Mouse (Mus musculus): ENCODE measurements around the gene Fat1. TPM values are rescaled to one million over a fixed set of nuclear protein-coding genes. Genes with fewer than 3 reads are reported as not detected.

Fat1 gene
- total and polyA plus RNA-seq, 2 experiments from 2014 or later = 9.2 to 122 TPM

GRCm38 (mm10) chr8:44970093-44970492, 34.8 kb downstream of the Fat1 start:
- DNase-seq (ENCODE audit: low spot score) (no peak), ATAC-seq (ENCODE audit: low FRiP score) (no peak)
- Histone ChIP-seq H3K9me3 (ENCODE audit: low read length) (no peaks in the 10 kb centered on the region), H3K4me3 (ENCODE audit: low read depth, low read length) (no peak overlapping the region), H3K9ac (replicated peaks; ENCODE audit: low read length, poor library complexity, severe bottlenecking) (no peak overlapping the region), H3K27me3 (ENCODE audit: insufficient read depth, low read length) (no peaks in the 10 kb centered on the region), H3K36me3 (ENCODE audit: insufficient read depth, low read length) (no peaks in the 10 kb centered on the region), H3K27ac (ENCODE audit: low read depth, low read length) (no peak overlapping the region), H3K4me2 (ENCODE audit: low read depth, low read length, poor library complexity, severe bottlenecking) (no peak overlapping the region), H3K4me1 (ENCODE audit: insufficient read depth, low read length) (peaks cover 6% of the 10 kb centered on the region; the same call in 1 of the 2 replicates)
- no peak for TF ChIP-seq CTCF (IDR thresholded peaks at IDR 0.05)
- WGBS = 22% methylated on average over 12 of the region's 12 CpGs

DNA sequence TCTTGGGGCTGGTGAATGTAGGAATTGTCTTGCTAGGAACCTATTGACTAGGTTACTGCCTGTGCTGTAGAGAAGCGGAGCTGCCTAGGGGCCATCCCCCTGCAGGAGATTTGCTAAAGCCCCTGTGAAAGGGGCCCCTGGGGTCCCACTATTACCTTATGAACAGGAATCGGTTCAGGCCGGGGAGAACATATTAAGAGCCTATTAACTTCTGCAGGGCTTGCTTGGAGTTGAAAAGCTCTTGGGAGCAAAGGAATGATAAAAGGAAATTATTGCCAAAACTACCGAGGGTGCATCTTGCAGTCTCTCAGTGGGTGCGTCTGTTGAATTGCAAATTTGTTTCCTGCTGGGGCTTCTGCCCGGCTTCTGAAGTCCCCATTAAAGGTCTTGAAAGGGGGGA, 36.1 kb downstream of the Fat1 start:
- no peak for DNase-seq (ENCODE audit: low spot score)
- TF ChIP-seq CTCF (IDR thresholded peaks at IDR 0.05) = no peak
- 8% methylated on average over 6 of the region's 6 CpGs for WGBS
- Histone ChIP-seq H3K27me3 (ENCODE audit: insufficient read depth, low read length) (no peaks in the 10 kb centered on the region), H3K27ac (ENCODE audit: low read depth, low read length) (no peak overlapping the region), H3K4me1 (ENCODE audit: insufficient read depth, low read length) (peaks cover 6% of the 10 kb centered on the region; the same call in 1 of the 2 replicates), H3K9me3 (ENCODE audit: low read length) (no peaks in the 10 kb centered on the region), H3K4me2 (ENCODE audit: low read depth, low read length, poor library complexity, severe bottlenecking) (no peak overlapping the region), H3K36me3 (ENCODE audit: insufficient read depth, low read length) (no peaks in the 10 kb centered on the region), H3K9ac (replicated peaks; ENCODE audit: low read length, poor library complexity, severe bottlenecking) (no peak overlapping the region), H3K4me3 (ENCODE audit: low read depth, low read length) (no peak overlapping the region)
- ATAC-seq (ENCODE audit: low FRiP score) = no peak

DNA sequence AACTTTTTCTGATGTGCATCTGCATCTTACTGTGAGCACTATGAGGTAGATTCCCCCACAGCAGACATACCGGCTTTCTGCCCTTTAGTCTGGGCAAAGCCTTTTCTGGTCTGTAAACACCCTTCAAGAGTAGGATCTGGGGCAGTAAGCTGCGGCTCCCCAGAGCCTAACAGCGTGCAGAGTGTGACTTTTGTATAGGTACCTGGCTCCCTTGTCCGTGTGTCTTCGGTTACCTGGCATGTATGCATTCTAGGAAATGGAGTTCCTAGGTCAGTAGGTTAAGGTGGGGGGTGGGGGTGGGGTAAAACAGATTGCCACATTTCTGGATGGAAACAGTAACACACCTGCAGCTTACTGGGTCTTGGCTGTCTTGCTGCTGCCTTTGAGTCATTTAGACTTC, 36.7 kb downstream of the Fat1 start:
- Histone ChIP-seq H3K4me2 (ENCODE audit: low read depth, low read length, poor library complexity, severe bottlenecking) (no peak overlapping the region), H3K36me3 (ENCODE audit: insufficient read depth, low read length) (no peaks in the 10 kb centered on the region), H3K9ac (replicated peaks; ENCODE audit: low read length, poor library complexity, severe bottlenecking) (no peak overlapping the region), H3K4me3 (ENCODE audit: low read depth, low read length) (no peak overlapping the region), H3K27ac (ENCODE audit: low read depth, low read length) (no peak overlapping the region), H3K27me3 (ENCODE audit: insufficient read depth, low read length) (no peaks in the 10 kb centered on the region), H3K9me3 (ENCODE audit: low read length) (no peaks in the 10 kb centered on the region), H3K4me1 (ENCODE audit: insufficient read depth, low read length) (peaks cover 6% of the 10 kb centered on the region; the same call in 1 of the 2 replicates)
- DNase-seq (ENCODE audit: low spot score) (no peak), ATAC-seq (ENCODE audit: low FRiP score) (no peak)
- no peak for TF ChIP-seq CTCF (IDR thresholded peaks at IDR 0.05)
- WGBS = 34% methylated on average over 5 of the region's 5 CpGs

DNA sequence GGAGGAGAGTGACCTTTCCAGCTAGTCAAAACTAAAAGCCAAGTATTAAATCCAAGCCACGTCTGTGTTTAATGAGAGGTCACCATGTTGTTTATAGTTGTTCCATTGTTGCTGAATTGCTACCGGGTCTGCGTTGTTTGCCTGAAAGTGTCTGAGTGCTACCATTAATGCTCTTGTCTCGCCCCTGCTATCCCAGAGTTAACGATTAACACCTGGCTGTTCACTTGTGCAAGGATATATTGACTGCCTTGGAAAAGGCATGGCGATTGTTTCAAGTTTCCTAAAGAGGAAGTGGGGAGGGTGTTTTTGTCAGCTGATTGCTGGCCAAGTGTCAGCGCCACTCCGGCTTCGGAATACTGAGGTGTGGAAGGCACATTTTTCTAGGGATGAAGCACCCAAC, 39.9 kb downstream of the Fat1 start:
- ATAC-seq (ENCODE audit: low FRiP score) (no peak), DNase-seq (ENCODE audit: low spot score) (no peak)
- no peaks in the 10 kb centered on the region for H3K36me3 ChIP-seq (ENCODE audit: insufficient read depth, low read length)
- H3K9me3 ChIP-seq (ENCODE audit: low read length) = no peaks in the 10 kb centered on the region
- H3K27me3 ChIP-seq (ENCODE audit: insufficient read depth, low read length) = no peaks in the 10 kb centered on the region
- no peak overlapping the region for H3K27ac ChIP-seq (ENCODE audit: low read depth, low read length)
- peaks cover 6% of the 10 kb centered on the region; the same call in 1 of the 2 replicates for H3K4me1 ChIP-seq (ENCODE audit: insufficient read depth, low read length)
- H3K9ac ChIP-seq (replicated peaks; ENCODE audit: low read length, poor library complexity, severe bottlenecking) = no peak overlapping the region
- TF ChIP-seq CTCF (IDR thresholded peaks at IDR 0.05) = no peak
- no peak overlapping the region for H3K4me2 ChIP-seq (ENCODE audit: low read depth, low read length, poor library complexity, severe bottlenecking)
- WGBS = 75% methylated on average over 9 of the region's 9 CpGs
- no peak overlapping the region for H3K4me3 ChIP-seq (ENCODE audit: low read depth, low read length)

GRCm38 (mm10) chr8:44975654-44976053, 40.4 kb downstream of the Fat1 start:
- Histone ChIP-seq H3K9ac (replicated peaks; ENCODE audit: low read length, poor library complexity, severe bottlenecking) (no peak overlapping the region), H3K4me1 (ENCODE audit: insufficient read depth, low read length) (peaks cover 6% of the 10 kb centered on the region; the same call in 1 of the 2 replicates), H3K9me3 (ENCODE audit: low read length) (no peaks in the 10 kb centered on the region), H3K4me2 (ENCODE audit: low read depth, low read length, poor library complexity, severe bottlenecking) (no peak overlapping the region), H3K27ac (ENCODE audit: low read depth, low read length) (no peak overlapping the region), H3K4me3 (ENCODE audit: low read depth, low read length) (no peak overlapping the region), H3K27me3 (ENCODE audit: insufficient read depth, low read length) (no peaks in the 10 kb centered on the region), H3K36me3 (ENCODE audit: insufficient read depth, low read length) (no peaks in the 10 kb centered on the region)
- DNase-seq (ENCODE audit: low spot score) = no peak
- no peak for ATAC-seq (ENCODE audit: low FRiP score)
- no peak for TF ChIP-seq CTCF (IDR thresholded peaks at IDR 0.05)
- WGBS = 88% methylated on average over 4 of the region's 4 CpGs

DNA sequence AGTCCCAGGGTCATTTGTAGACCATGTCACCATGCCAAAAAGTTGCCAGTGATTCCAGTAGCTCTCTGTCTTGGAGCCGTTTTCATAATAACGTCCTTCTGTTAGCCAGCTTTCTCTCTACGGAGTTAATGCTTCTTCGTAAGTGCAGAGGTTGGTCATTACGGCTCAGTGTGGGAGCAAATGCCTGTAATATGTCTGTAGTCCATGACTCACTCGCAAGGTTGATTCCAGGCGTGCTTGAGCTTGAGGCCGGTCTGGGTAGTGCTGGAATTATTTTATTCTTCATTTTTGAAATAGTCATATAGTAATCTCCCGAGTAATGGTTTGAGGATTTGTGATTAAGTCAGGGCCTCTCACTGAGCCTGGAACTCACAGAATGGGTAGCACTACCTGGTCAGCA, 43.4 kb downstream of the Fat1 start:
- DNase-seq (ENCODE audit: low spot score) (no peak), ATAC-seq (ENCODE audit: low FRiP score) (no peak)
- H3K4me2 ChIP-seq (ENCODE audit: low read depth, low read length, poor library complexity, severe bottlenecking) = no peak overlapping the region
- no peak overlapping the region for H3K4me3 ChIP-seq (ENCODE audit: low read depth, low read length)
- no peak overlapping the region for H3K27ac ChIP-seq (ENCODE audit: low read depth, low read length)
- TF ChIP-seq CTCF (IDR thresholded peaks at IDR 0.05) = no peak
- H3K9me3 ChIP-seq (ENCODE audit: low read length) = no peaks in the 10 kb centered on the region
- 88% methylated on average over 9 of the region's 9 CpGs for WGBS
- H3K9ac ChIP-seq (replicated peaks; ENCODE audit: low read length, poor library complexity, severe bottlenecking) = no peak overlapping the region
- no peaks in the 10 kb centered on the region for H3K36me3 ChIP-seq (ENCODE audit: insufficient read depth, low read length)
- no peaks in the 10 kb centered on the region for H3K27me3 ChIP-seq (ENCODE audit: insufficient read depth, low read length)
- no peaks in the 10 kb centered on the region for H3K4me1 ChIP-seq (ENCODE audit: insufficient read depth, low read length)

Data from midbrain, postnatal 0 days (tissue).